Mouse (Mus musculus) CH12.LX (cell line): Measurements from ENCODE around the gene Zbtb34. TPM values are rescaled to one million over a fixed set of nuclear protein-coding genes. Genes with fewer than 3 reads are reported as not detected.

Experiments used
- DNase-seq: peaks from one replicate; pipeline ENCODE4 v3.0.0-alpha.2; 2013; ENCODE audit errors: extremely low read depth
- H3K27ac ChIP-seq: 2 replicates; pipeline ENCODE4 v1.5.1; 2012; ENCODE audit warnings: low read depth, mild to moderate bottlenecking, control low read depth, moderate library complexity; ENCODE audit not compliant: insufficient read depth
- H3K27me3 ChIP-seq: replicated peaks from 2 replicates; pipeline ENCODE3; 2012; ENCODE audit warnings: inconsistent platforms
- H3K36me3 ChIP-seq, 2 experiments: replicated peaks in 1 of 2; 2 replicates each; pipeline versions ENCODE3 to v1.6.1; 2012; ENCODE audit warnings: inconsistent platforms in 1 of 2, low read length in 1 of 2, mild to moderate bottlenecking in 1 of 2, mixed read lengths in 1 of 2, moderate library complexity in 1 of 2; ENCODE audit not compliant: control insufficient read depth in 1 of 2, insufficient read depth in 1 of 2
- H3K4me1 ChIP-seq, 2 experiments: 2 replicates each; pipeline ENCODE4 v1.6.1; 2012; ENCODE audit warnings: inconsistent platforms in 1 of 2, moderate library complexity in 1 of 2; ENCODE audit not compliant: insufficient read depth in 2 of 2, control insufficient read depth in 1 of 2
- H3K4me2 ChIP-seq: 2 replicates; pipeline ENCODE4 v1.6.1; 2012; ENCODE audit warnings: low read depth, mild to moderate bottlenecking, control low read depth; ENCODE audit not compliant: poor library complexity, insufficient read depth, severe bottlenecking
- H3K4me3 ChIP-seq, 3 experiments: fragments of 150-350 bp in 1 of 3; sonication (generic) in 1 of 3; replicated peaks in 1 of 3; 2 replicates each; pipeline versions ENCODE3 to v1.5.1; 2011 to 2012; ENCODE audit warnings: low read depth in 2 of 3, low read length in 2 of 3, mild to moderate bottlenecking in 2 of 3, moderate library complexity in 2 of 3, control low read depth in 1 of 3, improper control_type of control experiment in 1 of 3, inconsistent platforms in 1 of 3, mixed read lengths in 1 of 3; ENCODE audit not compliant: poor library complexity in 1 of 3
- H3K79me2 ChIP-seq: replicated peaks from 2 replicates; pipeline ENCODE4 v1.6.1; 2012; ENCODE audit warnings: mild to moderate bottlenecking, moderate library complexity; ENCODE audit not compliant: control insufficient read depth, poor library complexity, insufficient read depth, severe bottlenecking; ENCODE audit errors: extremely low read depth
- H3K9ac ChIP-seq: 2 replicates; pipeline ENCODE4 v1.6.1; 2012; ENCODE audit warnings: low read depth, mild to moderate bottlenecking, control low read depth, moderate library complexity; ENCODE audit not compliant: insufficient read depth
- H3K9me3 ChIP-seq: replicated peaks from 2 replicates; pipeline ENCODE3; 2012; ENCODE audit warnings: low read length, inconsistent platforms, mixed read lengths
- CHD2 ChIP-seq: IDR thresholded peaks from 2 replicates; pipeline ENCODE4 v1.6.1; 2011; ENCODE audit warnings: low read length, improper control_type of control experiment
- ELF1 ChIP-seq: IDR thresholded peaks from 2 replicates; pipeline ENCODE4 v1.6.1; 2014; ENCODE audit warnings: low read depth, mild to moderate bottlenecking, inconsistent platforms, low read length, improper control_type of control experiment
- ETS1 ChIP-seq: conservative IDR thresholded peaks from 2 replicates; pipeline ENCODE4 v1.6.1; 2012; ENCODE audit warnings: low read depth, mild to moderate bottlenecking, inconsistent platforms, low read length, improper control_type of control experiment, moderate library complexity
- HCFC1 ChIP-seq: IDR thresholded peaks from 2 replicates; pipeline ENCODE4 v1.6.1; 2012; ENCODE audit warnings: low read depth, mild to moderate bottlenecking, inconsistent platforms, low read length, improper control_type of control experiment
- MAFK ChIP-seq: IDR thresholded peaks from 2 replicates; pipeline ENCODE4 v1.6.1; 2011; ENCODE audit warnings: low read length, improper control_type of control experiment; ENCODE audit not compliant: insufficient replicate concordance
- MAX ChIP-seq: IDR thresholded peaks from 2 replicates; pipeline ENCODE4 v1.6.1; 2011; ENCODE audit warnings: low read length, improper control_type of control experiment
- MAZ ChIP-seq: IDR thresholded peaks from 2 replicates; pipeline ENCODE4 v1.6.1; 2012; ENCODE audit warnings: low read depth, mild to moderate bottlenecking, inconsistent platforms, low read length, improper control_type of control experiment, moderate library complexity
- MYC ChIP-seq: IDR thresholded peaks from 2 replicates; pipeline ENCODE4 v1.6.1; 2011; ENCODE audit warnings: low read depth, mild to moderate bottlenecking, improper control_type of control experiment, low read length
- NELFE ChIP-seq: IDR thresholded peaks from 2 replicates; pipeline ENCODE4 v1.6.1; 2011; ENCODE audit warnings: low read depth, low read length, improper control_type of control experiment
- PAX5 ChIP-seq: IDR thresholded peaks from 2 replicates; pipeline ENCODE4 v1.6.1; 2012; ENCODE audit warnings: low read length, inconsistent platforms, mixed read lengths
- POLR2A ChIP-seq: IDR thresholded peaks from 2 replicates; pipeline ENCODE4 v1.6.1; 2011; ENCODE audit warnings: low read depth, mild to moderate bottlenecking, improper control_type of control experiment, low read length
- POLR2AphosphoS2 ChIP-seq: IDR thresholded peaks from 2 replicates; pipeline ENCODE4 v1.6.1; 2011; ENCODE audit warnings: low read depth, low read length, improper control_type of control experiment
- USF1 ChIP-seq: IDR thresholded peaks from 2 replicates; pipeline ENCODE4 v1.6.1; 2014; ENCODE audit warnings: low read depth, mild to moderate bottlenecking, inconsistent platforms, low read length, improper control_type of control experiment
- USF2 ChIP-seq: conservative IDR thresholded peaks from 2 replicates; pipeline ENCODE4 v1.6.1; 2011; ENCODE audit warnings: low read depth, low read length, improper control_type of control experiment
- ZMIZ1 ChIP-seq: IDR thresholded peaks from 2 replicates; pipeline ENCODE4 v1.6.1; 2012; ENCODE audit warnings: low read depth, mild to moderate bottlenecking, inconsistent platforms, low read length, improper control_type of control experiment
- dilution Hi-C: fragments of 300-500 bp; cut with MboI; formaldehyde crosslinking; loops from 2 replicates; pipeline ENCODE4 v1.14.3; 2020; ENCODE audit warnings: low sequenced_read_pairs; ENCODE audit not compliant: extremely low pct_unique_long_range_greater_than_20kb, extremely low pct_ligation_motif_present
- in situ Hi-C: fragments of 300-500 bp; cut with MboI; formaldehyde crosslinking; loops from 3 replicates; pipeline ENCODE4 v1.14.3; 2019; ENCODE audit warnings: low sequenced_read_pairs, low pct_ligation_motif_present, low pct_unique_long_range_greater_than_20kb, mixed read lengths
- polyA plus RNA-seq: library from polyadenylated mRNA; unstranded; fragments of >175 nt; gene quantifications from 2 replicates; pipeline ENCODE4 v1.2.1, GENCODE M21; 2012; ENCODE audit warnings: low read depth; ENCODE audit not compliant: insufficient read length
- total RNA-seq, 2 experiments: library from RNA; depleted of rRNA; stranded (reverse); fragments of 300-350 nt in 1 of 2; fragments of >200 nt in 1 of 2; gene quantifications; 2 replicates each; pipeline ENCODE4 v1.2.3; 2012 to 2014

Gene Zbtb34
- total and polyA plus RNA-seq, 3 experiments: 3.4 to 5.8 (median 5.0) TPM

DNA sequence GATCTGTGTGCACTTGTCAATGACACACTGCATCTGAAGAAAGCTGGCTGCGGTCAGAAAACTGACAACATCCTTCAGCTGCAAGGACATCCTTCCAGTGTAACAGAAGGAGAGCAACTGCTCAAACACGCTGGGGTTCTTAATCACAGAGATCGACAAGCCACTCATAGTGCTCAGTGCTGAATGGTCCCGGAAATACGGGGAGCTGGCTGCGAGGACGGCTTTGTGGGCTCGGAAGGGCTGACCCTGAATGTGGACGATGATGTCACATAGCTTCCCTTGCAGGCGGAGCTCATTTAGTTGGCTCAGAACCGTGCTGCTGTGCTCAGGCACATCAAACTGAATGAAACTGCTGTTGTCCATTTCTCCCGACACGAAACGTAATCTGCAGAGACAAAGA is 19.0 kb downstream of the Zbtb34 start:
- no peak for DNase-seq
- no peak overlapping the region for H3K4me3 ChIP-seq
- peaks cover 27 to 80% of the 10 kb centered on the region in 2 experiments for H3K36me3 ChIP-seq
- in situ Hi-C loops: no loop called here
- dilution Hi-C loops: no loop called here
- H3K27me3 ChIP-seq: no peaks in the 10 kb centered on the region
- no peak overlapping the region for H3K4me2 ChIP-seq
- TF ChIP-seq HCFC1: no peak
- TF ChIP-seq MAZ: no peak
- no peak for TF ChIP-seq ZMIZ1
- no peak for TF ChIP-seq NELFE
- no peak for TF ChIP-seq MYC
- TF ChIP-seq CHD2: no peak
- peaks cover 0 to 29% of the 10 kb centered on the region in 2 experiments; a peak in 3 of 4 replicates for H3K4me1 ChIP-seq
- no peaks in the 10 kb centered on the region for H3K79me2 ChIP-seq
- H3K9me3 ChIP-seq: no peaks in the 10 kb centered on the region
- H3K27ac ChIP-seq: no peak overlapping the region
- H3K9ac ChIP-seq: no peak overlapping the region

DNA sequence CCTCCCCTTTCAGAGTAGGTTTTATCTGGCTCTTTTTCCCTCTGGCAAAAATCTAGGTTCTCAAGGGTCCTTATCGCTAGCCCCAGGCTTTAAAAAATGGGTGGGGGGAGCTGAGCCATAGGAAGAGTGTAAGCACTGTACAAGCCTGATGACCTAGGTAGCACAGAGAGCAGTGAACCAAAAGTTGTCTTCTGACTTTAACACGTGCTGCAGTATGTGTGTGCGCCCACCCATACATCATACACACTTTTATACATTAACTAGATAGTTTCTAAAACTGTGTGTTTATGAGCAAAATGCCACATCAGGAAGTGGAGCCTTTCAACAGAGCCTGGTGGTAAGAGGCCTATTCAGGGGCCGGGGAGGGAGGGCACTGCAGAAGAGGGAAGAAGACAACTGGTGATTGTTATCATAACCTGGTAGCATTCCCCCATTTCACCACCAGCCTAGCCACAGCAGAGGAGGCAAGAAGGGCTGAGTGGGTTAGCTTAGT is 27.6 kb downstream of the Zbtb34 start:
- H3K9me3 ChIP-seq: no peaks in the 10 kb centered on the region
- H3K36me3 ChIP-seq: peaks cover 0 to 24% of the 10 kb centered on the region in 2 experiments
- no peak overlapping the region for H3K4me2 ChIP-seq
- no peak overlapping the region for H3K27ac ChIP-seq
- DNase-seq: peak; percentile 6
- H3K27me3 ChIP-seq: no peaks in the 10 kb centered on the region
- no peak overlapping the region for H3K9ac ChIP-seq
- TF ChIP-seq MAFK: no peak
- TF ChIP-seq POLR2A: no peak
- no peak for TF ChIP-seq ETS1
- no peak for TF ChIP-seq ELF1
- no peak for TF ChIP-seq HCFC1
- no peak for TF ChIP-seq USF2
- no peak for TF ChIP-seq MAX
- TF ChIP-seq POLR2AphosphoS2: no peak
- TF ChIP-seq PAX5: no peak
- peaks cover 7 to 45% of the 10 kb centered on the region in 2 experiments for H3K4me1 ChIP-seq
- H3K4me3 ChIP-seq: no peak overlapping the region
- in situ Hi-C loops: loop anchor here (5.0 kb wide), 2 partner anchors 51 to 246 kb away; no protein-coding TSS in a partner anchor
- no peaks in the 10 kb centered on the region; the same call in 1 of the 2 replicates for H3K79me2 ChIP-seq
- dilution Hi-C loops: no loop called here

DNA sequence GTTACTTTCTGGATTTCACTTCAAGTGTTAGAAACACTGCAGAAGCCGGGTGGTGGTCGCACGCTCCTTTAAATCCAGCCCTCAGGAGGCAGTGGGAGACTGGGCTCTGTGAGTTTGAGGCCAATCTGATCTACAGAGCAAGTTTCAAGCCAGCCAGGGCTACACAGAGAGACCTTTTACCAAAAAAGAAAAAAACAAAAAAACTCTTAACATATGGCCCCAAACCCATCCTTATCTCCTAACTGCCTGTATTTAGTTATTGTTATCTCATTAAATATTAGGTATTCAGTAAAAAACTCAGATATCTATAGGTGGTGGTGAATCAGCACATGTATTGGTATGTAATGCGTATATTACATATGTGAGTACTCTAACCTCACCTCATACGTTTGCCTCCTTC is 28.5 kb downstream of the Zbtb34 start:
- H3K9ac ChIP-seq: no peak overlapping the region
- no peak overlapping the region for H3K4me3 ChIP-seq
- no peak overlapping the region for H3K27ac ChIP-seq
- no peak for TF ChIP-seq CHD2
- TF ChIP-seq ZMIZ1: no peak
- no peak for TF ChIP-seq USF1
- TF ChIP-seq, all 38 proteins: peak for 0
- dilution Hi-C loops (no loop called here), in situ Hi-C loops (loop anchor here (5.0 kb wide), 2 partner anchors 50 to 245 kb away; no protein-coding TSS in a partner anchor)
- peaks cover 7 to 40% of the 10 kb centered on the region in 2 experiments for H3K4me1 ChIP-seq
- H3K9me3 ChIP-seq: no peaks in the 10 kb centered on the region
- no peak for DNase-seq
- H3K4me2 ChIP-seq: no peak overlapping the region
- no peaks in the 10 kb centered on the region for H3K27me3 ChIP-seq
- peaks cover 0 to 15% of the 10 kb centered on the region in 2 experiments for H3K36me3 ChIP-seq
- no peaks in the 10 kb centered on the region; the same call in 1 of the 2 replicates for H3K79me2 ChIP-seq
